Mouse (Mus musculus): Measurements from ENCODE around the gene Tpo. TPM values are rescaled to one million over a fixed set of nuclear protein-coding genes. Genes with fewer than 3 reads are reported as not detected.

Gene Tpo
- polyA plus RNA-seq, 1 experiment from 2014 or later, result 0.57 TPM

GRCm38 (mm10) chr12:30109646-30110605 is 22.5 kb downstream of the Tpo start:
- ATAC-seq (ENCODE audit: low read depth), result no peak
- Histone ChIP-seq H3K9me3 (ENCODE audit: control insufficient read depth, low read length) (no peaks in the 10 kb centered on the region), H3K36me3 (ENCODE audit: control insufficient read depth, insufficient read depth, low read length) (no peaks in the 10 kb centered on the region), H3K27me3 (replicated peaks; ENCODE audit: control insufficient read depth, insufficient read depth, low read length) (no peaks in the 10 kb centered on the region), H3K4me3 (ENCODE audit: low read depth, low read length) (no peak overlapping the region), H3K4me1 (ENCODE audit: control insufficient read depth, insufficient read depth, low read length) (no peaks in the 10 kb centered on the region), H3K9ac (ENCODE audit: low read depth, low read length) (no peak overlapping the region), H3K4me2 (ENCODE audit: low read depth, low read length) (no peak overlapping the region), H3K27ac (replicated peaks; ENCODE audit: low read depth, low read length) (no peak overlapping the region)
- WGBS, result 72% methylated on average over 14 of the region's 14 CpGs
- no peak for DNase-seq (ENCODE audit: low spot score)

GRCm38 (mm10) chr12:30102891-30103565 is 29.4 kb downstream of the Tpo start:
- DNase-seq (ENCODE audit: low spot score) (peak; percentile 15), ATAC-seq (ENCODE audit: low read depth) (peak; percentile 53; the same call in 1 of the 2 replicates)
- Histone ChIP-seq H3K27ac (replicated peaks; ENCODE audit: low read depth, low read length) (no peak overlapping the region), H3K9me3 (ENCODE audit: control insufficient read depth, low read length) (no peaks in the 10 kb centered on the region), H3K9ac (ENCODE audit: low read depth, low read length) (no peak overlapping the region), H3K4me3 (ENCODE audit: low read depth, low read length) (no peak overlapping the region), H3K4me2 (ENCODE audit: low read depth, low read length) (no peak overlapping the region), H3K36me3 (ENCODE audit: control insufficient read depth, insufficient read depth, low read length) (no peaks in the 10 kb centered on the region), H3K27me3 (replicated peaks; ENCODE audit: control insufficient read depth, insufficient read depth, low read length) (no peaks in the 10 kb centered on the region), H3K4me1 (ENCODE audit: control insufficient read depth, insufficient read depth, low read length) (no peaks in the 10 kb centered on the region)
- 31% methylated on average over 21 of the region's 29 CpGs for WGBS

GRCm38 (mm10) chr12:30092081-30092480 is 40.3 kb downstream of the Tpo start:
- Histone ChIP-seq H3K9ac (ENCODE audit: low read depth, low read length) (no peak overlapping the region), H3K4me1 (ENCODE audit: control insufficient read depth, insufficient read depth, low read length) (no peaks in the 10 kb centered on the region), H3K4me3 (ENCODE audit: low read depth, low read length) (no peak overlapping the region), H3K36me3 (ENCODE audit: control insufficient read depth, insufficient read depth, low read length) (no peaks in the 10 kb centered on the region), H3K9me3 (ENCODE audit: control insufficient read depth, low read length) (no peaks in the 10 kb centered on the region), H3K27me3 (replicated peaks; ENCODE audit: control insufficient read depth, insufficient read depth, low read length) (no peaks in the 10 kb centered on the region), H3K4me2 (ENCODE audit: low read depth, low read length) (no peak overlapping the region), H3K27ac (replicated peaks; ENCODE audit: low read depth, low read length) (no peak overlapping the region)
- ATAC-seq (ENCODE audit: low read depth), result no peak
- WGBS, result 87% methylated on average over 5 of the region's 5 CpGs
- DNase-seq (ENCODE audit: low spot score), result no peak

GRCm38 (mm10) chr12:30083971-30084370 is 48.5 kb downstream of the Tpo start:
- H3K27ac ChIP-seq (replicated peaks; ENCODE audit: low read depth, low read length), result no peak overlapping the region
- H3K9me3 ChIP-seq (ENCODE audit: control insufficient read depth, low read length), result peaks cover 14% of the 10 kb centered on the region; the same call in 1 of the 2 replicates
- H3K4me3 ChIP-seq (ENCODE audit: low read depth, low read length), result no peak overlapping the region
- H3K4me1 ChIP-seq (ENCODE audit: control insufficient read depth, insufficient read depth, low read length), result no peaks in the 10 kb centered on the region
- no peak overlapping the region for H3K4me2 ChIP-seq (ENCODE audit: low read depth, low read length)
- DNase-seq (ENCODE audit: low spot score) (no peak), ATAC-seq (ENCODE audit: low read depth) (no peak)
- WGBS, result 81% methylated on average over 3 of the region's 3 CpGs
- H3K36me3 ChIP-seq (ENCODE audit: control insufficient read depth, insufficient read depth, low read length), result no peaks in the 10 kb centered on the region
- H3K27me3 ChIP-seq (replicated peaks; ENCODE audit: control insufficient read depth, insufficient read depth, low read length), result no peaks in the 10 kb centered on the region
- no peak overlapping the region for H3K9ac ChIP-seq (ENCODE audit: low read depth, low read length)

- no peaks in the 10 kb centered on the region for H3K36me3 ChIP-seq (ENCODE audit: control insufficient read depth, insufficient read depth, low read length)
- no peaks in the 10 kb centered on the region for H3K4me1 ChIP-seq (ENCODE audit: control insufficient read depth, insufficient read depth, low read length)
- peaks cover 14% of the 10 kb centered on the region; the same call in 1 of the 2 replicates for H3K9me3 ChIP-seq (ENCODE audit: control insufficient read depth, low read length)
- H3K27me3 ChIP-seq (replicated peaks; ENCODE audit: control insufficient read depth, insufficient read depth, low read length), result no peaks in the 10 kb centered on the region
- H3K4me3 ChIP-seq (ENCODE audit: low read depth, low read length), result no peak overlapping the region
- WGBS, result 92% methylated on average over 11 of the region's 11 CpGs
- ATAC-seq (ENCODE audit: low read depth) (no peak), DNase-seq (ENCODE audit: low spot score) (no peak)
- H3K27ac ChIP-seq (replicated peaks; ENCODE audit: low read depth, low read length), result no peak overlapping the region
- H3K9ac ChIP-seq (ENCODE audit: low read depth, low read length), result no peak overlapping the region
- no peak overlapping the region for H3K4me2 ChIP-seq (ENCODE audit: low read depth, low read length)
Measured at GRCm38 (mm10) chr12:30077056-30077455, 55.4 kb downstream of the Tpo start.

- Histone ChIP-seq H3K4me1 (ENCODE audit: control insufficient read depth, insufficient read depth, low read length) (no peaks in the 10 kb centered on the region), H3K4me2 (ENCODE audit: low read depth, low read length) (no peak overlapping the region), H3K9me3 (ENCODE audit: control insufficient read depth, low read length) (peaks cover 14% of the 10 kb centered on the region; the same call in 1 of the 2 replicates), H3K36me3 (ENCODE audit: control insufficient read depth, insufficient read depth, low read length) (no peaks in the 10 kb centered on the region), H3K9ac (ENCODE audit: low read depth, low read length) (no peak overlapping the region), H3K27ac (replicated peaks; ENCODE audit: low read depth, low read length) (no peak overlapping the region), H3K27me3 (replicated peaks; ENCODE audit: control insufficient read depth, insufficient read depth, low read length) (no peaks in the 10 kb centered on the region), H3K4me3 (ENCODE audit: low read depth, low read length) (no peak overlapping the region)
- no peak for ATAC-seq (ENCODE audit: low read depth)
- DNase-seq (ENCODE audit: low spot score), result no peak
- 61% methylated on average over 2 of the region's 2 CpGs for WGBS
Measured at GRCm38 (mm10) chr12:30076316-30076715, 56.1 kb downstream of the Tpo start.

- Histone ChIP-seq H3K36me3 (ENCODE audit: control insufficient read depth, insufficient read depth, low read length) (no peaks in the 10 kb centered on the region), H3K4me1 (ENCODE audit: control insufficient read depth, insufficient read depth, low read length) (no peaks in the 10 kb centered on the region), H3K9me3 (ENCODE audit: control insufficient read depth, low read length) (no peaks in the 10 kb centered on the region), H3K4me3 (ENCODE audit: low read depth, low read length) (no peak overlapping the region), H3K27ac (replicated peaks; ENCODE audit: low read depth, low read length) (no peak overlapping the region), H3K9ac (ENCODE audit: low read depth, low read length) (no peak overlapping the region), H3K27me3 (replicated peaks; ENCODE audit: control insufficient read depth, insufficient read depth, low read length) (no peaks in the 10 kb centered on the region), H3K4me2 (ENCODE audit: low read depth, low read length) (no peak overlapping the region)
- ATAC-seq (ENCODE audit: low read depth) (no peak), DNase-seq (ENCODE audit: low spot score) (no peak)
- 76% methylated on average over 2 of the region's 2 CpGs for WGBS
Measured at GRCm38 (mm10) chr12:30069321-30069720, 63.1 kb downstream of the Tpo start.

GRCm38 (mm10) chr12:30067806-30068205 is 64.6 kb downstream of the Tpo start:
- WGBS, result 81% methylated on average over 2 of the region's 2 CpGs
- no peak for ATAC-seq (ENCODE audit: low read depth)
- no peaks in the 10 kb centered on the region for H3K4me1 ChIP-seq (ENCODE audit: control insufficient read depth, insufficient read depth, low read length)
- H3K27ac ChIP-seq (replicated peaks; ENCODE audit: low read depth, low read length), result no peak overlapping the region
- H3K27me3 ChIP-seq (replicated peaks; ENCODE audit: control insufficient read depth, insufficient read depth, low read length), result no peaks in the 10 kb centered on the region
- H3K9ac ChIP-seq (ENCODE audit: low read depth, low read length), result no peak overlapping the region
- H3K4me2 ChIP-seq (ENCODE audit: low read depth, low read length), result no peak overlapping the region
- H3K4me3 ChIP-seq (ENCODE audit: low read depth, low read length), result no peak overlapping the region
- no peaks in the 10 kb centered on the region for H3K9me3 ChIP-seq (ENCODE audit: control insufficient read depth, low read length)
- H3K36me3 ChIP-seq (ENCODE audit: control insufficient read depth, insufficient read depth, low read length), result no peaks in the 10 kb centered on the region
- DNase-seq (ENCODE audit: low spot score), result no peak

Measured in embryonic facial prominence, embryonic 14.5 days (tissue).